Mouse (Mus musculus) ovary, postnatal 36 days (tissue): ENCODE data around the gene Slc35e1.

ENCODE experiments used
- DNase-seq: peaks from one replicate; pipeline ENCODE4 v3.0.0; 2022; ENCODE audit warnings: low spot score, mixed read lengths

The Slc35e1 gene

DNA sequence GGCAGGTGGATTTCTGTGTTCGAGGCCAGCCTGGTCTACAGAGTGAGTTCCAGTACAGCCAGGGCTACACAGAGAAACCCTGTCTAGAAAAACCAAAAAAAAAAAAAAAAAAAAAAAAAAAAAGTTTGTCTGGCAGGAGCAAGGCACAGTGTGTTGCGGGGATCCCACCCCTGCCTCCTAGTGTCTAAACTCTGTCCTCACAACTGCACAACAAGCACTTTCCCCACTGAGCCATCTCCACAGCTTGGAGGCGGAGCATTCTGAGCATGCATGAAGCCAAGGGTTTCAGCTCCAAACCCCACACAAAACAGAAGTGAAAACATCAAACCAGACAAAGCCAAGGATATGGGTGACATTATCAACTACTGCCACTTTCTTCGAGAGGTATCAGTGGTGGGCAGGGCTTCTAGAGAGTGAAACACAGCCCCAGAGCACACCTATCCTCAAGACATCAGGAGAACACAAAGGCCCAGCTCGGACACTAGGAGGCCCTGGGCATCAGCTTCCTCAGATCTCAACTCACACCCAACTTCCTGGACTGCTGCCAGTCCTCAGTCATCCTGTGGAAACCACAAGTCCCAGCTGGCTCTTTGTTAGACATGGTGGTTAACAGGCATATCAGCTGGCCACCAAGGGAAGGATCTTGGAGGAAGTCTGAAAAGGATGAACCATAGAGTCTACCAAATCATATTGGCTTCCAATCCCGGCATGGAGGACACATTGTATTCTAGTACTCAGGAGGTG lies 6.8 kb downstream of the Slc35e1 start:
- no peak for DNase-seq

DNA sequence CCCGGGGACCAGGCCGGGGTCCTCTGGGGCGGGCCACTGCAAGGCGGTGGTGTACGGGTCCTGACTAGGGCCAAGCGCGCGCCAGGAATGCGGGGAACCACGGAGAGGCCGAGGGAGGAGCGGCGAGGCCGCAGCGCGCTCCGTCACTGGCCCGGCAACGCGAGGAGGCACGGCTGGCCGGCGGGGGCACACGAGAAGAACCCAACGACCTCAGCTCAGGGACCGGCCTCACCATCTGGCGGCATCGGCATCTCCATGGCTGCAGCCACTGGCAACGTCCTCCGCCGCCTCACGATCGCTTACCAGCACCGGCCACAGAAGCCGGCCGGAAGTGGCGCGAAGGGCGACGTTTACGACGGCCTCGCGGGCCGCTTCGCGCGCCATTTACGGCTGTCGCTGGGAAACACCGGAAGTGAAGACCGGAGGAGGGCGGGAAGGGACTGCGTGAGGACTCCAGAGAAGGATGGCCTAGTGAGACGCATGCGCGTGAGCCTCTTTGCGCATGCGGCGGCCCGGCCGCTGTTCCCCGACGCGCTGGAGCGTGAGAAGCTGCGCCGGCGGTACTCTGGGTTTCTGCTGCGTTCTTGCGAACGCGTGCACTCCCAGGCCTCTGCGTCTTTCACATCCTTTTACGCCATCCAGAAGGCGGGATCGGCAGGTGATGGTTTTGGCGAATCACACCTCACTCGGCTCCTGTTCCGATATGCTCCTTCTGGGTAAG lies 17.4 kb downstream of the Slc35e1 start, which contains the start of gene Cherp:
Cherp (minus strand) TSS at position 401 of the 721 bp plus-strand sequence.
- DNase-seq = peak; percentile 97

GRCm38 (mm10) chr8:72470684-72471083 lies 21.7 kb downstream of the Slc35e1 start:
- DNase-seq = no peak

DNA sequence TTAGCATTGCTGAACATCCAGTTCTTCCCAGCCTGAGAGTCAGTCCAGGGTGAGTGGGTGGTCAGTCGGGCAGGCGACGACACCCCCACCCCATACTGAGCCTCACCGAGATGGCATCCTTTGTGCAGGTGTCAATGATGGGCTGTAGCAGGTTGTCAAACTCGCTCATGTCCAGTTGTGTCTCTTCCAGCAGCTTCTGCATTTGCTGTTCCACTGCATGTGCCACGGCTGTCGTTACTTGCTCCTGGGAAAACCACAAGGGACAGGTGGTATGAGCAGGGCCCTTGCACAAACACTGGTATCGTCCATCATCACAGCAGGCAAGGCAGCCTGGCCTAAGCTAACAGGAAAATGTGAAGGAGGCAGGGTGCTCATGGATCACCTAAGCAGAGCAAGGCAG lies 22.4 kb downstream of the Slc35e1 start:
- no peak for DNase-seq

GRCm38 (mm10) chr8:72469243-72469642 lies 23.2 kb downstream of the Slc35e1 start:
- DNase-seq = no peak

DNA sequence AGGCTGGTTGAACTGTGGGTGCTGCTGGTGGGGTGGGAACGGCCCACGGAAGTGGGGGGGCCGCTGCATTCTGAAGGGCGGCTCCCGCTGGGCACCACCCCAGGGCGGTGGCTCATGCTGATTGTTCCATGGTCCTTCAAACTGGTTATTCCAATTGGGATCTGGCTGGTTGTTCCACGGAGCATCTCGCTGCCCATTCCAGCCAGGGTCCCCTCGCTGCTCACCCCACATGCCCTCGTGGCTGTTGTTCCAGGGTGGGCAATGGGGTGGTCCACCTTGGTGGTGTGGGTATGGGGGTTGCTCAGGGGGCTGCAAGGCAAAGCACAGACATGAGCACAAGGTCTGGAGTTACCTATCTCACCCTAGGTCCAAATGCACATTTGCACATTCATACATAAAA lies 28.2 kb downstream of the Slc35e1 start:
- DNase-seq = no peak

- no peak for DNase-seq
These were observed 32.4 kb downstream of the Slc35e1 start for GRCm38 (mm10) chr8:72459881-72460533.

- DNase-seq = no peak
These were observed 34.0 kb downstream of the Slc35e1 start for GRCm38 (mm10) chr8:72458457-72458856.

- no peak for DNase-seq
These were observed 34.6 kb downstream of the Slc35e1 start for GRCm38 (mm10) chr8:72457806-72458205.

GRCm38 (mm10) chr8:72455317-72455716 lies 37.1 kb downstream of the Slc35e1 start:
- no peak for DNase-seq

- DNase-seq = no peak
These were observed 38.5 kb downstream of the Slc35e1 start for GRCm38 (mm10) chr8:72453904-72454303.

GRCm38 (mm10) chr8:72451516-72451915 lies 40.9 kb downstream of the Slc35e1 start:
- no peak for DNase-seq

- no peak for DNase-seq
These were observed 47.3 kb downstream of the Slc35e1 start for GRCm38 (mm10) chr8:72445071-72445470.

- no peak for DNase-seq
These were observed 48.4 kb downstream of the Slc35e1 start for GRCm38 (mm10) chr8:72443994-72444350.

DNA sequence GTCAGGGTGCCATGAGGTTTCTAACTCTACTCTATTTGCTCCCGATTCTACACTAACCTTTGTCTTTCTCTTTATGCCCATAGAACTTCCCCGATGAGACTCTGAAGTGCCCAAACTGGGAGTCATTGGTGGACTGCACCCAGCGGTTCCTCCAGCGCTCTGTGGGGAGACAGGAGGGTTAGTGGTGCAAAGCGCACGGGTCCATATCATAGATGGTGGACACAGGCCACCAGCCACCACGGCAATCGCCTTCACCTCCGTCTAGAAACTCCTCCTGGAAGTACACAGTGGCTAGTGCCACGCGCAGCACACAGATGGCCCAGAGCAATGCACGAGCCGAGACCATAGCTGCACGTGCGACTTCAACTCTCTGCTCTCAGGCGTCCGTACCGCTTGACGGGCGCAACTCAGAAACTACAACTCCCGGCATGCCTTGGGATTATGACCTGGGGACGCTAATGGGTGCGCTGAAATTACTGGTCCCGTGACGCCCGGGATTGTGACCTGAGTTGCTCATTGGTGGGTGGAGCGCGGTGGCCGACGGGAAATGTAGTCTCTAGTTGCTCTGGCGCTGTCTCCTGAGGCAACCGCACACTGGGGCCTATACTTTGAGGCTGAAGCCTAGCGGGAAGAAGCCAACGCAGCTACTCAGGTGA lies 48.9 kb downstream of the Slc35e1 start, which contains the start of the genes Calr3 and 1700030K09Rik:
Calr3 (minus strand) TSS at position 533 of the 656 bp plus-strand sequence.
1700030K09Rik (plus strand) TSS at position 543 of the 656 bp plus-strand sequence.
- peak; percentile 95 for DNase-seq

- no peak for DNase-seq
These were observed 54.0 kb downstream of the Slc35e1 start for GRCm38 (mm10) chr8:72438248-72439015.

DNA sequence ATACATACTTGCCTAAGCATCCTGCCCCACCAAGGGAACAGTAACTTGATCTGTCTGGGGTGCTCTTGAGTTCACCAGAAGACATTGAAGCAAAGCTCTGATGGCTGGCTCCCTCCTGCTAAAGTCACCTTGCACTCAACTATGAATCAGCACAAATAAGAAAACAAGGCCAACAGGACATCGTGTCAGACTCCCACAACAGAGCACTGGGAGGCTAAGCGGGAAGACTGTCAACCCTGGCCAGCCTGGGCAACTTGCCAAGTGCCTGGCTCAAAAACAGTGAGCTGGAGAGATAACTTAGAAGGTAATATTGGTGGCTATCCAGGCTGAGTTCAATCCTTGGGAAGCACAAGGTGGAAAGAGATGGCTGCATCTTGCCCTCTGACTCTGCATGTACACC lies 57.5 kb downstream of the Slc35e1 start:
- peak; percentile 84 for DNase-seq
